Mouse (Mus musculus) left cerebral cortex, postnatal 4 days (tissue): ENCODE data around the gene Rnf157. TPM values are rescaled to one million over a fixed set of nuclear protein-coding genes. Genes with fewer than 3 reads are reported as not detected.

Source experiments
- DNase-seq: peaks from one replicate; pipeline ENCODE4 v3.0.0-alpha.2; 2022
- intact Hi-C: fragments of 180-260 bp; cut with DNase I; formaldehyde crosslinking; loops from one replicate; pipeline ENCODE4 v1.15.1; 2025
- total RNA-seq, 2 experiments: library from RNA; stranded (reverse); gene quantifications; 2 replicates each; pipeline ENCODE4 v1.2.3; 2021

Gene Rnf157
- total RNA-seq, 2 experiments from 2014 or later: 187 to 192 TPM

DNA sequence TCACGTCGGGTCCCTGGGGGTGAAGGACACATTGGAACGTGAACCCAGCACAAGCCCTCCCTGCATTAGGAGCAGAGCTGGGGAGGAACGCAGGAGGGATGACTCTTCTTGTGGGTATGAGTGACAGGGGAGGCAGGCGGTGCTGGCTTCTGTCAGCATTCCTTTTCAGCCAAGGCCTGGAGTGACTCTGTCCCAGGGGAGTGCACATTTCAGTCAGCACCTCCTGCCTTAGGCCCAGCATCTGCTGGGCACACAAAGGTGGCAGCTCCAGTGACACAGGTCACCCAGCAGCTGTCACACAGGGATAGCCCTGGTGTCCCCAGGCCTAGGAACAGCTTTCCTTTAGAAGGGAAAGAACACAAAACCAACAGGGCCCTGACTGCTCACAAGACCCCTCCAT, 64.9 kb downstream of the Rnf157 start:
- no peak for DNase-seq
- intact Hi-C loops: no loop called here

DNA sequence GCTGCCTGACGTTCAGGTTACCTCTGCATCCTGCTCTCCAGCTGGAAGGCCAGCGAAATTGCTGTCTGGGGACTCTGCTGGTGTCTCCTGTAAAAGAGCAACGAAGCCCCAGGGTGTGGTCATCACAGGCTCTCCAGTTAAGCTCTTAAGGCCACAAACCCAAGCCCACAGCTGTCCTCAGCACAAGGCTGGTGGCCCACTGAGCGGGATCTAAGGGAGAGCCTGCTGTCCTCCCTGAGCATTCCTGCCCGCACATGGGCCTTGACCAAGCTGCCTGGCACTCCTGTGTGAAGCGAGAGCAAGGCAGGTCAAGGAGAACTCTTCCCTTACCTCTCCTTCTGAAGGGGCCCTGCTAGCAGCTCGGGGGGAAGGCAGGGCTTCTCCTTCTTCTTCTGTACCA, 65.8 kb downstream of the Rnf157 start:
- intact Hi-C loops: no loop called here
- DNase-seq: no peak

DNA sequence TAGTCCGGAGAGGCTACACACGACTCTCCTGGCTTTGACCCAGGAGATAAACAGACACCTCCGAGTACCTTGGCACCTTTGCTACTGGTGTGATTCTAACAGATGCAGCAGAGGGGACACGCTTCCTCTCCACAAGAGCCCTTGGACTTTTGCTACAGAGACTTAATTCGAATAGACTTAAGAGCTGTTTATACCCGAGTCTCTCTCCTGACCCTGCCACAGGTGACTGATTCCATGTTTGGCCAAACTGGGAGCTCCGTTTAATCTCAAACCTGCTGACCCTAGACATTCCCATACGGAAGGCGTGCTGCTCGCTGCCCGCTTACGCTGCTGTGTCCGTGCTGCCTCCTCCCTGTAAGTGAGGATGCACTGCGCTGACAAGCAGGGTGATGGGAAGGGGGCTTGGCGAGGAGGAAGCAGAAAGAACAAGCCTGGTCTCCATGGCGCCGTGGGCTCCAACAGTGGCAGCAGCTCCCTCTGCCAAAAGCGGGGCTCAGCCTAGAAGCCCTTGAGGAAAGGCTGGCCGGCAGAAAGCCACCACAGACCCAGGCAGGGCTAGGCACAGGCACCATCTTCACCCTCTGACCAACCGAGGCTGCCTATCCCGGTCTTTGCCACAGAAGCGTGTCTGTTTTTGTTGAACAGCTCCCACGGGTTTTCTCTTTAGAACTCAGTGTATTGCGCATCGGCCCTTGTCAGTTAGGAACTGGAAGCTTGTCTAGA, 70.6 kb downstream of the Rnf157 start:
- peak; percentile 75 for DNase-seq
- intact Hi-C loops: no loop called here

DNA sequence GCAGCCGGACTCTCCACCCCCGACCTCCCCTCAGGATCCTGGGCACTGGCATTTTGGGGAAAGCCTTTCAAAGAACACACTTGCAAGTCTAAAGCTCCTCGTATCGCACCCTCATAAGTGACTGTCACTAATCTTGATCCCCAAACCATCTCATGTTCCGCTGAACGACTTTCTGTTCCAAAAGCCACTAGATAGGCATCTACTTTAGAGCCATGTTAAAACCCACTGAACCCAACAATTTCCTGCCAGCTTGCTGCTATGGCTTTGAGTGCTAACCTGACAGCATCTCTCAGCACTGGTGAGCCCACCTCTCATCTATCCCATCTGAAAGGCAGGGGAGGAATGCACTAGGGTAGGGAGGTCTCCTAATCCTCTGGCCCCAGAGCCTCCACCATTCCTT, 75.3 kb downstream of the Rnf157 start:
- intact Hi-C loops: no loop called here

DNA sequence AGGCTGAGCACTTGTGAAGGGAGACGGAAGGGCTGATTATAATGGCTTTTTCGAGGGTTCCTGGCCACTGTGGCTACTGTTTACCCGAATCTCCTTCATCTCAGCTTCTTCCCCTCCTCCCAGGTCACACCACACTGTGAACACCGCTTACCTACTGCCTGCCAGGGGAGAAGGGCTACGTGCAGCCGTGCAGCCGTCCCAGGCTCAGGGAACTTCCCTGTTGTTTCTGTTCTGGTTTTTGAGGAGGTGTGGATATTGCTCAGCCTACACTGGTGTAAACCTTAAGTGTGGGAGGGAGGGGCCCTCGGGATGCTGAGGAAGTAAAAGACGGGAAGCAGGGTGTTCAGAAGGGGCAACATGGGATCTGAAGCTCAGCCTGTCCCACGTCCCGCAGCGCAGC, 75.8 kb downstream of the Rnf157 start:
- intact Hi-C loops: no loop called here

More for the DNA sequence above, 75.3 kb downstream of the Rnf157 start:
- no peak for DNase-seq

DNA sequence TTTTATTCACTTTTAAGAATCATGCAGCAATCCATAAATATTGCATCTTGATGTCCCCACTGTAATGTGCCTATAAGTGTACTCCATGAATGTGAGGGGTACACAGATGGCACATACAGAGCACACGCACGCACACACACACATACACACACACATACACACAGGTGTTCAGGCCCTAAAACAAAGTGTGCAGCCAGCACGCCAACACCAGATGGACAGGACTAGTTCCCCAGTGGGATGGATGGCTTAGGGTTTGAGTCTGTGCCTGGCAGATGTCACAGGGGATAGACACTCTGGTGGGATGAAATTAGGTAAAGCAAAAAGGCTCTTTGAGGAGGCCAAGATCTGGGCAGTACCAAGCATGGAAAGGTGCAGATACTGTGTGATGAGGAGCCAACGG, 76.4 kb downstream of the Rnf157 start:
- intact Hi-C loops: no loop called here
- DNase-seq: peak; percentile 28

More for the DNA sequence above, 75.8 kb downstream of the Rnf157 start:
- DNase-seq: no peak

DNA sequence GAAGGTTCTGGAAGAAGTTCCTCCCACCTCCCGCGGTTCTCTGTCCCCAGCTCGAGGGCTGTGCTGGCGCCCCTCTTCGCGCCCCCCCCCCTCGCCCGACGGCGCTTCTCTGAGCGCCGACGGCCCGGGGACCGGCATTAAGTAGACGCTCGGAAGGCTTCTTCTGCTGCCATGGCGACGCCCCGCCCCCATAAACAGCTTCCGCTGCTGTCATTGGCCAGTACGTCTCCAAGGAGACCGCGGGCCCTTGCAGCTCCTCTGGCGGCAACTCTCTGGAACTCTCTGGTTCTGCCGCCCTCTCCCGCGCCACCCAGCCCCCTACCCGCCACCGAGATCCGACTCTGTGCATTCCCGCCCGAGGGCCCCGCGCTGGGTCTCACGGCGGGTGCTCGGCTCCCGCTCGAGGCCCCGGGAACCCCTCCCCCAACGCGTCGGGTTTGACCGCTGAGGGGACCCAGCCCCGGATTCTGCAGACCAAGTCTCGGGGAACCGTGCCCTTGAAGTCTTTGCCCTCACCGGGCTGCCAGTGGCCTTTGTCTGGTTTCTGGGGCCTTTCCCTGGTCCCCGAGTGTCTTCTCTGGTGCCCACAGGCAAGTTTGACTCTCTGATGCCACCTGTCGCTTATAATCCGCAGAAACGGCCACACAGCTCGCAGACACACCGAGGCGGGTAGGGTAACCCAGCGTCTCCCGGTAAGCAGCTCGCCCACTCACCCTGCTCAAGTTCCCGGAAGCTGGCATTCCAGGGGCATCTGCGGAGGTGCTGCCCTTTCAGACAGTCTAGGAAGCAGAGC, 77.4 kb downstream of the Rnf157 start, which contains the start of gene Foxj1:
Foxj1 (minus strand) TSS at position 156 of the 793 bp plus-strand sequence.
- peak; percentile 97 for DNase-seq
- intact Hi-C loops: no loop called here

DNA sequence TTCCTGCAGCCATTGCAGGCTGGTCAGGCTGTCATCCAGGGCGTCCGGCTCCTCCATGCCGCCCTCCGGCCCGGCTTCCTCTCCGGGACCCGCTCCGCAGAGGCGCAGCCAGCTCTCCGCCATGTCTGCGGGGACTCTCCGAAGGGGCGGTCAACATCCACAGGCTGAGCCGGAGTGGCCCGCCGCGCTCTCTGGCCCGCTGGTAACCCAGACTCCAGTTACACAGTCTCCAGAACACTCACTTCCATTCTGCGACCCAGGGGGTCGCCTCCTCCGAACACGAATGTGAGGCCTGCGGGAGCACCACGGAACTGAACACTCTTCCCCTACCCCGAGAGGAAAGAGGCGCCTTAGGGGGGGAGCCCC, 78.4 kb downstream of the Rnf157 start:
- DNase-seq: no peak
- intact Hi-C loops: no loop called here

DNA sequence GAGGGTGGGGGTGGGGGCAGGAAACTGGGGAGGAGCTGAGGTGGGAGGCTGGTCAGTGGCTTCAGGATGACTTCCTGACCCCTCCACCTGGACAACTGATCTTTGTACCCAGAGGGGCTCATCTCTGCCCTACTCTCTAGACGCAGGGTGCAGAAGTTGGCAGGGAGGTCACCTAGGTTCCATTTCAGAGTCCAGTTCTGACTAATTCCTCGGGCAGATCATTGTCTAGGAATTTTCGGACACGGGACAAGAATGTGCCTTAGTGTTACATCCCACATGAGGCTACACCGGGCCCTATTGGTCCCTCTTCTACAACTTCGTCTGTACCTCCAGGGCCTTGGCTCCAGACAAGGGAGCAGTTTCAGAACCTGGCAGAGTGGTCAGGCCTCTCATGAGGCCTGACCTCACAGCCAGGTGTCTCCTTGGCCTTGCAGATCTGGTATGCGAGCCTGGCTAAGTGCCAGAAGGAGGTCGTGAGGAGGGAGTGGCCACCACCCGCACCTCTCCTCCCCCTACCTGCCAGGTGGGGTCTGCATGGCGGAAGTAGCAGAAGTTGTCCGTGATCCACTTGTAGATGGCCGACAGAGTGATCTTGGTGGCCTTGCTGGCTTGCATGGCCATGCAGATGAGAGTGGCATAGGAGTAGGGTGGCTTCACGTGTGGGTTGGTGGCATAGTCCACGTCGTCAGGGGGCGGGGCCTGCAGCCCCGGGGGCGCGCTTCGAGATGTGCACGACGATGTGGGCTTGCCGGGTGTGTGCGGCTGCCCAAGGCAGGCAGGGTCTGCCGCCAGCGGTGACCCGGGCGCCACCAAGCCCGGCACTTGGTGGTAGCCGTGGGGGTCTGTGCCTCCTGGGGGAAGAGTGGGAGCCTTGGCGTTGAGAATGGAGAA, 79.1 kb downstream of the Rnf157 start:
- intact Hi-C loops: no loop called here
- no peak for DNase-seq

DNA sequence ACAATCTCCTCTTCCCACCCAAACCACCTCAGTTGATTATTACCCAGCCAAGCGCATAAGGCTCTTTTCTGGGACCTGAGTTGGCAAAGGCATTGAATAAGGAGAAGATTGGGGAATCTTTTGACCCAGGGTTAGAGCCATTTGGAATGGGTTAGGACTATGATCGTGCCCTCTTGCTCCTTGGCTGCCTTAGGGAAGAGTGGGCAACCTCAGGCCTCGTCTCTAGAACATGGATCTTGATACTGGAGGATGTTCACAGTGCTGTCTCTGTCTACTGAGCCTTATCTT, 79.9 kb downstream of the Rnf157 start:
- intact Hi-C loops: no loop called here
- DNase-seq: no peak

DNA sequence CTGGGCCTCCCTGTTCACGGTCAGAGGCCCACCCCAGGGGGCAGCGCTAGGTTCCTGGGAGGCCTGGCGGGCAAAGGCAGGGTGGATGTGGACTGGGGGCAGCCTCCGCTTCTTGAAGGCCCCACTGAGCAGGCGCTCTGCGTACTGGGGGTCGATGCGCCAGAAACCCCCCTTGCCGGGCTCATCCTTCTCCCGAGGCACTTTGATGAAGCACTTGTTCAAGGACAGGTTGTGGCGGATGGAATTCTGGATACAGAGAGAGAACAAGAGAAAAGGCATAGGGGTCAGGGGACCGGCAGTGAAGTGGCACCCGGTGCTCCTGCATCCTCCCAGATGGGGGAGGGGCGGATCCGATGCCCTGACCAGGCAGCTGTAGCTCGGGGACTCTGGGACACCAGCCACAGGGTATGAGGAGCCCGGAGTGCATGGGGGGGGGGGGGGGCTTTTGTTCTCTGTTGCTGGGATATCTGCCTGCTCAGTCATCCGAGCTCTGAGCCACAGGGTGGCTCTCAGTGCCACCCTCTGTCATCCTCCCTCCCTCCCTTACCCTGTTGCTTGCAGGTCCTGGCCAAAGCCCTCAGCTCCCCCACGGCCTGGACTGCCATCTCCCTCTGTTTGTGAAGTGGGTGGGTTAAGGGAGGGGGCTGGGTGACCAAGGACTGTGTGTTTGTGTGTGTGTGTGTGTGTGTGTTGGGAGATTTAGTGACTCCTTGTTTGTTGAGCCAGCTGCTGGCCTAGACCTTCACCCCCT, 80.4 kb downstream of the Rnf157 start:
- intact Hi-C loops: no loop called here
- DNase-seq: peak; percentile 72

DNA sequence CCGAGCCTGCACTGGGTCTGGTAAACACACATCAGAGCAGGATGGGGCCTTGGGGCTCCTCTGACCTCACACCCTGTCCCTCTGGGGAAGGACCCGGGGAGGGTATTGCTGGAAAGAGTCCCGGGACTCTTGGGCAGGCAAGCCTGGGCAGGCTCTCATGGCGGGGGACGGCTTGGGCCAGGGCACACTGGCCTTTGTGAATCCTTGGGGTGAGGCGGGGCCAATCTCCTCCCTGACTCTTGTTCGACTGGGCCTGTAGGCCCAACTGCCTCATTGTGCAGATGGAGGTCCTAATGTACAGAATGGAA, 82.7 kb downstream of the Rnf157 start:
- peak; percentile 38 for DNase-seq

DNA sequence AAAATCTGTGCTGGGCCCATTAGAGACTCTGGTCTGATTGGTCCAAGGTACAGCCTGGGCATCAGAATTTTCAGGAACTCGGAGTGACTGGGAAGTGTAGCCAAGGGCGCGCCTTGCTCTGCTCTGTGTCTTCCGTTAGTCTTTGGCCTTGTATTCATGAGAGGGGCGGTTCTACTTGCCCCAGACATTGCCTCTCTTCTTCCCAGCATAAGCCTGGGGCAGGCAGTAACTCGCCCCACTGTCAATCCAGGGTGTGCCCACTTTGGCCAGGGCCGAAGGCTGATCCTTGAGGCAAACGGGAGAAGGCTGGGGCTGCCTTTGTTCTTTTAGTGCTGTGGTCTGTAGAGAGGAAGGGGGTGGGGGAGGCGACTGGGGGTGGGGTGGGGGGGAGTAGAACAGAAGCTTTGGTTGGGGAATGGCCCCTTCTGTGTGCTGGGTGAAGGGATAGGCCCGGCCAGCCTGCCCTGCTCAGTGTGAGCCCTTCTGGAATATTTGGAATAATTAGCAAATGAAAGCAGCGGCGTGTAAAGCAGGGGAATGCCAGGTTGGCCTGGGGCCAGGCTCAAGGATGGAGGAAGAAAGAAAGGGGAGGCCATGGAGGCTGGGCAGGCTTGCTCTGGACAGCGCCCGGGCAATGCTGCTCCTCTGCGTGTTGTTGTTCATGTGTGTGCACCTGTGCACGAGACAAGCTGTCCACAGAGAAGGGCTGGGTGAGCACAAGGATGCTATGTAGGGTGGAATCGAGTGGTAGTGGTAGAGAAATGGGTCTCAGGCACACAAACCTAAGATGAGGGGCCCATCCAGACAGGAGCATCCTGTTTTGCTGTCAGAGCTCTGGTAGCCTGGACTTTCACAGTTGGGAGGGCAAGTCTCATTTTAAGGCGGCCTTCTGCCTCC, 83.3 kb downstream of the Rnf157 start:
- intact Hi-C loops: no loop called here
- DNase-seq: peak; percentile 90

More for the DNA sequence above, 82.7 kb downstream of the Rnf157 start:
- intact Hi-C loops: no loop called here

DNA sequence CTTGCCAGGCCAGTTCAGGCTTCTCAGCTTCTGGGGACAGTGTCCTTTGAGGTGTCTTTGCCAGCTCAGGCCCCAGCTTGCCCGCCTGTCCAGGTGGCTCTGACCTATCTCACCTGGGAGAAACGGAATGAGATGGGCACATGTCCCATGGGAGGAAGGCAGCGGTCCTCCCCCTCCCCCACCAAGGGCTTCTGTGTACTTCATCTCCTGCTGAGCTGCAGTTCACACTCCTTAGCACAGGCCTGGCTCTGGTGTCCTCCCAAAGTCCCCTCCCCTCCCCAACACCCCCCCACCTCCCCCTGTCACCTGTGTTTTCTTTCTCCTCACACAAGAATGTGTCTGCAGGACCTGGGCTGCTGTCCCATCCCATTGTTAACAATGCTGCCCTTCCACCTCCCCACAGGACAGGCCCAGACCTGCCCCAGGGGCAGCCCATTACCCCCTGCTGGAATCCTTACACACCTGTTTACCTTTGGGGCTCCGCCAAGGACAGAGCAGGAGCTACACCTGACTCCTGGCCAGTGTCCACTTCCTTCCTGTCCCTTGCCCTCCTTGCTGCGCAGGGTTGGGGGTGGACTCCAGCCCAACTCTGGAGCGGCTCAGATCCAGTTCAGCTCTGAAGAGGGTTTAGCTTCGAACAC, 85.7 kb downstream of the Rnf157 start:
- intact Hi-C loops: no loop called here
- DNase-seq: no peak

DNA sequence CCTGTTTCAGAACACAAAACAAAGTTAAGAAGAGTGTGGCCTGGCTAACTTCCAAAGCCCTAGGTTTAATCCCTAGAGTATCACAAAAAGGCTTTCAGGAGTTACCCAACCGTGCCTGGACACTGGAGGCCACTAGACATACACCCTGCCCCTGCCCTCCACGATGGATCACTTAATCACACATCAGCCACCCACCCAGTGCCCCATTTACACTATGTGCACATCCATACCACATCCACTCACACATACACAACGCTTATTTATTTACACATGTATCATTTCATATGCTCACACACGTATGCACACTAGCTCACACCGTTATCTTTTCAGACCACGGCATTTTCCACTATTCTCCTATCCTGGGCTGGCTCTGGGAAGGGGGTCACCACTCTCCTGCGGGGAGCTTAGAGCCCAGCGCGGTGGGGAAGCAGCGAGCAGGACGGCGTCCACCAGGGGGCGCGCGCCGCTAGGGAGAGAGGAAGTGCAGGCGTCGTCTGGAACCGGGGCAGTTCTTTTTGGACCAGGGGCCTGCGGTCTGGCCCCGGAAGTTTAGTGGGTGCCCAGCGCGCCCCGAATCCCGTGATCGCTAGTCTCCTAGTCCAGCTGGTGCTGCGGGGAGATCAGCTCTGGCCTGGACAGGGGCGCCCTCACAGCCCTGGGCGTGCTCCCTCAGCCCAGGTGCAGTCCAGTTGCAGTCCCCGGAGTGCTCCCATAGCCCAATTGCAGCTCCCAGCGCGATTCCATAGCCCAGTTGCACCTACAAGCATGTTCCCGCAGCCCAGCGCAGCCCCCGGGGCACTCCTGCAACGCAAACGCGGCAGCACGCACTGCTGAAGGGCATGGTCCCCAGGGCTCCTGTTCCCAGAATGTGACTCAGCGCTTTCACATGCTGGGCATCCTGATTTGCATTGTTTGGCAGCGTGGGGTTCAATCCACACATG, 93.8 kb downstream of the Rnf157 start:
- intact Hi-C loops: loop anchor here (2.0 to 10.0 kb wide), 2 partner anchors 128 to 306 kb away; partner anchors contain the start of gene Rhbdf2
- DNase-seq: peak; percentile 91

DNA sequence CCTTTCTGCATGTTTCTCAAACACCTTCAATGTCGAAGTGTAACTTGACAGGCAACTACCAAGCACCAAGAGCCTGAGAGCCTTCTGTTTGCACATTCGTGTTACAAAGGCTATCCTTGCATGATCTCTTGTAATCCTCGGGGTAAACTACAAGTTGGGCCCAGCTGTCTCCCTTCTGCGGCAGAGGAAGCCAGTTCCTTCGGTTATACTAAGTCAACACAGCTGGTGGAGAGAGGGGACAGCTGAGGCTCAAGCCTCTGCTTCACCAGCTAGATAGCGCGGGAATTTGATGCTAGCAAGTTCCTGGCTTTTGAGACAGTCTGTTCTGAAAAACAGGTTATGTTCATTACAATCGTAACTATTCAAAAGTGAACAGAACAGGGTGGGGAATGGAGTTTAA, 100.5 kb downstream of the Rnf157 start:
- no peak for DNase-seq
- intact Hi-C loops: loop anchor here (10.0 kb wide), 1 partner anchor 312 kb away; the partner anchor contains the start of gene Rhbdf2

DNA sequence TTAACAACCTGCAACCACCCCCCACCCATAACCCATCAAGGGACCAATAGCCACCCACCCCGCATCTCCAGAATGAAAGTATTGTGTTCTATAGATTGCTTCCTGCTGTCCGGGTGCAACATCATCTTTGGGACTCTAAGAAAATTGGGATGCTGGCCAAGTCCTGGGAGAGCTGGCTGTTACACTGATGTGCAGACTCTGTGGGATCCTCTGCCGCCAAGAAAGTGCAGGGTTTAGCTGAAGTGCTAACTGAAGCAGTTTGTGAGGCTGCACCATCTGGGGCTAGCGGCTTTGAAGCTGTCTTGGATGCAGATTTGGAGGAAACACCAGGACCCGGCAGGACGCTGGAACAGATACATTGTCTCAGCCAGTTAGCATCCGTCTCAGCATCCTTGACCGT, 101.7 kb downstream of the Rnf157 start:
- intact Hi-C loops: loop anchor here (10.0 kb wide), 1 partner anchor 314 kb away; the partner anchor contains the start of gene Rhbdf2

DNA sequence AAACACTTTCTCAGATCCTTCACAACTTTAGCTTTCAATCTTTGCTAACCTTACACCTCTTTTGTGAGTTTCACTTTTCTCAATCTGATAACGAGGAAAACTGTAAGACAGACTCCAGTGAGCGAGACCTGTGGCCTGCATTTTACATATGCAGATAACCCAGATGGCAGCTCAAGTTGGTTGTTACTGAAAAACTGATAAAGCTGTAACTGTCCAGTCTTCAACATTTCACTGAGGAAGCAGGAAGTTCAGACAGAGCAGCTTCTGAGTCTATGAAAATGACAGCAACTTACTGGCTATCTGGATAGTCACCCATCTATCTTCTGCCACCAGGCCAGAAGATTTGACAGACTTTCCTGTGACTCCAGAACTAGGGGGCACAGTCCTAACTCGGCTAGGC, 103.2 kb downstream of the Rnf157 start:
- DNase-seq: no peak
- intact Hi-C loops: no loop called here

More for the DNA sequence above, 101.7 kb downstream of the Rnf157 start:
- DNase-seq: peak; percentile 54
